Mouse (Mus musculus) cerebellum, postnatal 14 days (tissue): ENCODE data around the gene Pou1f1.

Experiments used
- DNase-seq, 2 experiments: peaks; one replicate each; pipeline ENCODE4 v3.0.0; 2021; ENCODE audit warnings: mixed read lengths in 2 of 2

The Pou1f1 gene

DNA sequence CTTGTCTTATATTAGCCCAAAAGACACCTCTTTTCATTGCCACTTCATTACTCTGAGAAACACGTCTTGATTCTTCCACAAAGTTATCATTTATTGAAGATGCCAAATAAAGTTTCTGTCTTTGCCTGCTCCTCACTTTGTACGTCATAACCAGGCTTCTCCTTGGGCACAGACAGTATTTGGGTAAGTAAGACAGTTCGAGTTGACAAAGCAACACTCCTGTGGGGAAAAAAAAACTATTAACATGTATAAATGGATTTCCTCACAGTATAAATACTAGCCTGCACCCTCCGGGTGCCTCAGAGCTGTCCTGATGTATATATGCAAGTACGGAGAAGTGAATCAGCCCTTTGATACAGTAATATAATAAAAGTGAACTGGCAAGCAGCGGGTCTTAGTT lies at the start of gene Pou1f1:
TSS of gene Pou1f1 (plus strand) at position 301 of the 400 bp plus-strand sequence.
- DNase-seq, result no peak

DNA sequence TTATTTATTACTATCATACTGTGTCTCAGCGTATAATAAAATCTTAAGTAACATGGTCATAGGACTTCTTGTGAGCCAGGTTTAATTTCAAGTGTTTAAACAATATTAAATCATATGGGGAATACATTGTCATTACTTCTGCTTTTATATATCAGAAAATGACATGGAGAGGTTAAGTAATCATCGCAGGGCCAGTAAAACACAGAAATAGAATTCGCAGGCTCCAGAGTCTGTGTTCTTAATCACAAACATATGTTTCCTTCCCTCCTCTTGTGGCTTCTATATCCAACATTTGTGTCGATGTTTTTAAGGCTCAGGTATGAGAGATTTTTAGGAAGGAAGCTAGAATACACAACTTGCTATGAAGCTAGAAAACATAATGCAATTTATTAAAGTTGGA lies 49.7 kb upstream of the Pou1f1 start:
- DNase-seq, result no peak

DNA sequence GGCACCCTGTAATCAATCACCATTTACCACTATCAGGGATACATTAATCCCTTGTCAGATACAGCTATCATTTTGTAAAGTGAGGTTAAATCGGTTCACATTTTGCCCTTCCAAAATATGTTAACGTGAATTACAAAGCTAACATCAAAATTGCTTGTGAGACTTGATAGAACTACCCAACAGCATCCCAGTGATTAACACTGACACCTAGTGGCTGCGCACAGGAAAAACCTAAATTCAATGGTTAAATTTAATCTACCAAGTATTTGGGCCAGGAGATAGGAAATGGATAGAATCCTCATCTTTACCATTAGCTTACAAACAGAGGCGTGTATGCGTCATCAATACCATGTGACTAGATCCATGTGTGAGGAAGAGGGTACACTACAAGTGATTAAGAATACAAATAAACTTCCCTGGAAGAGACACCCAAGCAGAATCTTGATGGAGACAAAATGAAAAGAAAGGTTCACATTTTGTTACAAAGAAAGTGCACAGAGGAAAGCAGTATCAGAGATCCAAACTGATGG lies 47.8 kb upstream of the Pou1f1 start:
- DNase-seq, result peak; percentile 48 to 58

DNA sequence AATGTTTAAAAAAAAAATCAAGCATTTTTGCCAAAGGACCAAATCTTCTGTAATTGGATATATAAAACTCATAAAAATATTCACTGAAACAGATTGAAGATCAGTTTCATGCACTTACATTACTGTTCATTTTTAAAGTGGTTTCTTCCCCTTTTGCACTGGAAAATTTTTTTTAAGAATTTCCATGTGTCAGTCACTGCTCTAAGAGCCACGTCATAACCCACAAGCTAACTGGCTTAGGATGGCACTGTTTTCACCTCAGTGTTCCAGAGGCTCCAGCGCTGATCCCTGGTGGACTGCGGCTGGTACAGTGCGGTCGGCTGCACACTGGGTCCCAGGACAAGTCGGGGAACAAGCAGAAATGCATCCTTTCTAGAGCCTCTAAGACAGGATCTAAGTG lies 34.6 kb upstream of the Pou1f1 start:
- DNase-seq, result no peak

DNA sequence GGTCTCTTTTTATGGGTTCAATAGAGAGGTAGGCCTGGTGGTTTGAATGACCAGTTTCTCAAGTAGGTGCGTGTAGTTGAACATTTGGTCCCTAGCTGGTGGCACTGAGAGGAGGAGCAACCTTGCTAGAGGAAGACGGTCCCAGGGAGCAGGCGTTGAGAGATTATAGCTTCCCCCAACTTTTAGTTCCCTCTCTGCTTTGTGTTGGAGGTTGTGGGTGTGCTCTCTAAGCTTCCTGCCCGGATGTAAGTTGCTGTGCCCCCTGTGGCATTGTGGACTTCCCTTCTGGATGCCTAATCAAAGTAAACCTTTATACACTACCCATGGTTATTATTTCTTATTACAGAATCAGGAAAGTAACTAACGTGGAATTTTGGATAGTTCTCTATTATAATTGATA lies 24.3 kb upstream of the Pou1f1 start:
- no peak for DNase-seq

DNA sequence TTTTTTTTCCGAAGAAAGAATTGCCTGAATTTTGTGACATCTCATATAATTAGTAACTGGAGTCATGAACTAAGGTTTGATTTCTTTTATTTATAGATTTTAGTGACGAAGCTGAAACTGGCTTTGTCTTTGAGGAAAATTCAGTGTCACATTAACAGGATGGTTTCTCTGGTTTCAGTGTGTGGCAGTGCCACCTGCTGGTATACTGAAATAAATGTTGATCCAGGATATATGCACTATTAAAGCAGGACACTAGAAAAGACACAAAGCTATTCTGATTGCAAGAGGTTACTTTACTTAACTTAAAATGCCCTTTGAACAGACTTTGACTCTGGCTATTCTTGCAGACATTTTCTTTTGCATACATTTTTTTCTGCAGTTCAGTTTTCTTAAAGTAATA lies 23.3 kb upstream of the Pou1f1 start:
- peak; percentile 55 to 56 for DNase-seq

DNA sequence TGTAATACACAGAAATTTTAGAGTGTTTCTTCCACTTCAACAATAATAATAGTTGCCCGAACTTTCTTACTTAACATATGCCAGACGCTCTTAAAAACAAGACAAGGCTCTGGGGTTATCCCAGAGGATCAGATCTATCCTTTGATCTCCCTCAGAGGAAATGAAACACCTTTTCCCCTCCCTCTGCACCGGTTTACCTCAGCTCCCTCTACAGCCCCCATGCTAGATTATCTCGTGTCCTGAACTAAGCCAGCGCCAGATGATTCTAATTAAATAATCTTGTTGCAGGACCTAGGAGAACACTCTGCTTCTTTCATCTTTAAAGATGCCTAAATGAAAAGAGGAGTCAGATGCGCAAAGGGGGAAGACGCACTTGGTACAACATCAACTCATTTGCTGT lies 6.1 kb upstream of the Pou1f1 start:
- DNase-seq, result no peak

DNA sequence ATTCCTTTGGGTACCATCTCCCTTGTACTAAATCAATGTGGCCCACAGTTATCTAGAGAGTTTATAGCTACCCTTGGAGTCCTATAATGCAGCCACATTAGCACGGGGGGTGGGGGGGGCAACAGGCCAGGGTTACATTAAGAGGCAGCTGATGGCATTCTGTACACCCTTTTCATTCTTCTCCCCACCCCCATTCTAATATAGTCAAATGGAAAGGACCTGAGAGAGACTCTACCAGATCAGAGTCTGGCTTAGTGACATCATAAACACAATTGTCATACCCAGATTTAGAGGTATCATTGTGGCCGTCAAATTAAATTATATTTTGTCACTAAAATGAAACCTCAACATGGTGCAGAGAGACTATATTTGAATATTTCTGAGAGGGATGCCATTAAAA lies 5.7 kb downstream of the Pou1f1 start:
- no peak for DNase-seq

DNA sequence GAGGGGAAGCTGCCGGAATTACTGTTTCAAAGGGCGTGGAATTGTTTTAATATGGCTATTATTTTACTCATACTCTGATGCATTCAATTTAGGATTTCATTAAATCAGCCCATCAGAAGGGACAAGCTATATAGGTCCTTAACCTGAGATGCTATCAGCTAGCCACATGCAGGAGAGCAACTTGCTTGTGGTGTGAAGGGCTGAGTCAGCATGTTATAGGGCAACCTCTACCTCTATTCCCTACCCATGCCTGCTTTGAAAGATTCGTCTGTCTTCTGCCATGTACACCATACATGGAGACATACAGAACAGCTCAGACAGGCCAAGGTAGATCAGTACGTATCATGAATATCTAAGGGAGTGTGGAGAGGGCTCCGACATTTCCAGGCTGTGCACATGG lies 6.4 kb downstream of the Pou1f1 start:
- DNase-seq, result no peak

DNA sequence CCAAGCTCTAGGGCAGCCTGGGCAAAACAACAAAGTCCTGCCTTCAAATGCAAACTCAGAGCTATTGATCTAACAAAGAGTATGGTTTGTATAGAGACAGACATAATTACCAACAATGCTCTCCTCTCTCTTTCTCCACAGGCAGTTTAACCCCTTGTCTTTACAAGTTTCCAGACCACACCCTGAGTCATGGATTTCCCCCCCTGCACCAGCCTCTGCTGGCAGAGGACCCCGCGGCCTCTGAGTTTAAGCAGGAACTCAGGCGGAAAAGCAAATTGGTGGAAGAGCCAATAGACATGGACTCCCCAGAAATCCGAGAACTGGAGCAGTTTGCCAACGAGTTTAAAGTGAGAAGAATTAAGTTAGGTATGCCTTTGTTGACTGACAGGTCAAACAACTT lies 9.3 kb downstream of the Pou1f1 start:
- DNase-seq, result no peak

DNA sequence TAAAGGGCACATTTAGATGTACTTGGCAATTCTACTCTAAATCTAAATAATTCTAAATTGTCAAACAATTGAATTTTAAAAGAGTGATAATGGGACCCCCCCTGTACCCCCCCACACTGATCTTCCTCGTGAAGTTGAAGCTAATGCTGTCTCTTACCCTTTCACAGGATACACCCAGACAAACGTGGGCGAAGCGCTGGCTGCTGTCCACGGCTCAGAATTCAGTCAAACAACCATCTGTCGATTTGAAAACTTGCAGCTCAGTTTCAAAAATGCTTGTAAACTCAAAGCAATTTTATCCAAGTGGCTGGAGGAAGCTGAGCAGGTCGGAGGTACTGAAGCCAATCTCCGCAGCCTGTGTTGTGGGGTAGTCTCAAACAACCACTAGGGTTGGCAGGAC lies 11.4 kb downstream of the Pou1f1 start:
- DNase-seq, result peak; percentile 59 to 77

DNA sequence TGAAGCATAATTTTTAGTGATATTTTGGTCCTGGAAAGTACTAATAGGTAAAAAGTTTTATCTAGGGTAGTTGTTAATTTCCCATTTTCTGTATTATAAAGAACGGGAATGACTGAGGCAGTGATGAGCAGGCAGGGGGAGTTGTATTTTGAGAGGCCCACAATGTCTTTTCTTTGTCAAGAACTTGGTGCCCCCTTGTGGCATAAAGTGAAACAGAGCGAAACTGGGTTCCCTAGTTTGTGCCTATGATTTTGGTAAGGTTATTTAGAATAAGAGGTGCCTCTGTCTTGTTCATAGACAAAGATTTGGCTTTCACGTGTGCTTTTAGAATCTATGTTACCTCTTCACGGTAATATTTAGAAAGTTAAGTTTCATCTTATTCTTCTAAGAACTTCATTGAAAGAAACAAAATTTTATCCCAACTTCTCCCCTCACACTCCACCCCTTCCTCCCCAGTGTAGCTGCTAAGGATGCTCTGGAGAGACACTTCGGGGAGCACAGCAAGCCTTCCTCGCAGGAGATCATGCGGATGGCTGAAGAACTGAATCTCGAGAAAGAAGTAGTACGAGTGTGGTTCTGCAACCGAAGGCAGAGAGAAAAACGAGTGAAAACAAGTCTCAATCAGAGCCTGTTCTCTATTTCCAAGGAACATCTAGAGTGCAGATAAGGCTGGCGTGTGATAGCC lies 13.1 kb downstream of the Pou1f1 start:
- DNase-seq, result peak; percentile 64 to 66

DNA sequence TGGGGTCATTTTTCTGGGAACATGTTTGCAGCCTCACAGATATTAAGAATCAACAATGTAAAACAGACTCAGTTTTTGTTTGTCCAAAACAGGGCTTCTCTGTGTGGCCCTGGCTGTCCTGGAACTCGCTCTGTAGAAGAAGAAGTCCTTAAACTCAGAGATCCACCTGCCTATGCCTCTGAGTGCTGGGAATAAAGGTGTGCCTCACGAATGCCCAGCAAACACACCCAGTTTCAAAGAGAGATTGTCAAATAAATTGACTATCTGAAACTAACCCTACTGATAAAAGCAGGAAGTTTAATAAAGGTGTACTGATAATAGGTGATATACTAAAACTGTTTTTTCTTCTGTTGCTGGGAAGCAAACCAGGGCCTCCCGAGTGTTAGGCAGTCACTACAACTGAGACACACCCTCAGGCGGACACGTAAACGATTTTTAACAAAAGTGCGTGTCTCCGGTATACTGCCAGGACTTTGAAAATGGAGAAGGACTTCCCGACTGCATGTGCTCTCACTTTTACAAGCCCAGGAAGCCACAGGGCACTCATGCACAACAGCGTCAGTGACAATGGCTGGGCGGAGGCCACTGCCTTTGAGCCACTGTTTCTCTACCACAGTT lies 23.5 kb downstream of the Pou1f1 start:
- no peak for DNase-seq

DNA sequence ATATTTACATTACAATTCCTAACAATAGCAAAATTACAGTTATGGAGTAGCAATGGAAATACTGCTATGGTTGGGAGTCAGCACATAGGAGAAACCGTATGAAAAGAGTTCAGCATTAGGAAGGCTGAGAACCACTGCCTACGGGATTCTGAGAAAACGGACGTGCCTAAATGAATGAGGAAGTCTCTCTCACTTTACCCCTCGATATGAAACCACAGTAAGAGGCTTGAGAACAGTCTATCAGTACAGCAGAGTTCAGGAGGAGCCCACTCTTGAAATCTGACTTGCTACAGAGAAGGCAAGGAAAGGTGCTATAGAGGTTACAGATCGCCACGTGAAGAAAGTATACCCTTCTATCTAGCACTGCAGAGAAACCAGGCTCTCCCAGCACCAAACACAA lies 28.6 kb downstream of the Pou1f1 start:
- DNase-seq, result no peak

DNA sequence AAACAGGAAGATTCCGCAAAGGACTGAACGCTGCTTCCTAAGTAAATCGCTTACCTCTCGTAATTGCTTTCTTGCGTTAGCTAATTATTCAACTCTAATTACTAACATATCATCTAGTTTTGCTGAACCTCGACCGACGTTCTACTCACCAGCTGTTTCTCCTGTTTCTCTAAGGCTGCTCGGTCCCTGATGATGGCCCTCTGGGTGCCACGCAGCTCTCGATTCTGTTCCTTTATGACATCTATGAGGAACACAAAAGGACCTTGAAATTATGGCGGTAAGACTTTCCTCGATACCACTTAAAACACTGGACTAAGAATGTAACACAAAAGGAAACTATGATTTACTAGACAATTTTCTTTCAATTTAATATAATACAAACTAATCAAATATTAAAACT lies 30.5 kb downstream of the Pou1f1 start:
- DNase-seq, result no peak

DNA sequence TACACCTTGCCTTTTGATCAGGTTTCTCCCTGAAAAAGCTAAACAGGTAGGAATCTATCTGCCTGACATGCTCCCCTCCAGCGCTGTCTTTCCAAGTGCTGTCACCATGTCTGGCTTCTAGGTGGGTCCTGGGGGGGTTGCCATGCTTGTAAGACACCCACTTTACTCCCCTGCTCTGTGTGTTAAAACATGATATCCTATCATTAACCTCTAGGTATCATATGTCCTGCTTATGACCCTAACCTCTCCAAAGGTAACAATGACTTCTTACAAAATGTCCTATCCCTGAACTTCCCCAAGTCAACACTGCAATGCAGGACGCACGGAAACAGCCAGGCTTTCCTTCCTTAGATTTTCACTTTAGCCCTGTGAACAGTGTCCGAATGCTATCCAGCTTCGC lies 34.0 kb downstream of the Pou1f1 start:
- DNase-seq, result no peak

DNA sequence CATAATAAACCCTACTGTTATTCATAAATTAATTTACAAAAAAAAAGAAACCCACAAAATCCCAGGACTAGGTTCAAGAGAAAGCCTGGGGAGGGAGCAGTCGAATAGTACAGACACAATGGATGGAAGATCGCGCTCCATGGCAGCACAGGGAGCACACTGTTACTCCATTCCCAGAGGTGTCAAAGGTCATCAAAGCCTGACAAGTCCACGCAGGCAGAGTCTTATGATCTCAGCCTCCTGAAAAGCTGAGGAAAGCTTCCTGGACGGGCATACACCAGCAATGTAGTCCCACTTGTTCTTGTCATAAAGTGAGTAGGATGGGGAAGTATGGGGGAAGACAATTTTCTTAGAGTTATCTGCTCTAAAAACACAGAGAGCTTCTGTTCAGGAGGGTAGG lies 37.1 kb downstream of the Pou1f1 start:
- no peak for DNase-seq

DNA sequence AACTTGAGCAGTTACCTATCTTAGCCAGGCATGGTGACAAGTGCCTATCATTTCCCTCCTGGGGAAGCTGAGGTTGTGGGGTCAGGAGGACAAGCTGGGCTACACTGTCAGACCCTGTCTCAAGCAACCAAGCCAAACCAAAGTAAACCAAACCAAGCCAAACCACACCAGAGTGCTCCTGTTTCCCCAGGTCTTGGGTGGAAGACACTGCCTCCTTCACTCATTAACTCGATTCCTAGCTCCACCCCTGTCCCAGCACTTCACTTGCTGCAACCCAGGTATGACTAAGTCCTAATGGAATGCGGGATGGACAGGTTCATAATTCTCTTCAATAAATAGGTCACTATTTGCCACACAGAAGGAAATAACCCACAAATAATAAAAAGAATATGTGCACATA lies 39.3 kb downstream of the Pou1f1 start:
- DNase-seq, result no peak

DNA sequence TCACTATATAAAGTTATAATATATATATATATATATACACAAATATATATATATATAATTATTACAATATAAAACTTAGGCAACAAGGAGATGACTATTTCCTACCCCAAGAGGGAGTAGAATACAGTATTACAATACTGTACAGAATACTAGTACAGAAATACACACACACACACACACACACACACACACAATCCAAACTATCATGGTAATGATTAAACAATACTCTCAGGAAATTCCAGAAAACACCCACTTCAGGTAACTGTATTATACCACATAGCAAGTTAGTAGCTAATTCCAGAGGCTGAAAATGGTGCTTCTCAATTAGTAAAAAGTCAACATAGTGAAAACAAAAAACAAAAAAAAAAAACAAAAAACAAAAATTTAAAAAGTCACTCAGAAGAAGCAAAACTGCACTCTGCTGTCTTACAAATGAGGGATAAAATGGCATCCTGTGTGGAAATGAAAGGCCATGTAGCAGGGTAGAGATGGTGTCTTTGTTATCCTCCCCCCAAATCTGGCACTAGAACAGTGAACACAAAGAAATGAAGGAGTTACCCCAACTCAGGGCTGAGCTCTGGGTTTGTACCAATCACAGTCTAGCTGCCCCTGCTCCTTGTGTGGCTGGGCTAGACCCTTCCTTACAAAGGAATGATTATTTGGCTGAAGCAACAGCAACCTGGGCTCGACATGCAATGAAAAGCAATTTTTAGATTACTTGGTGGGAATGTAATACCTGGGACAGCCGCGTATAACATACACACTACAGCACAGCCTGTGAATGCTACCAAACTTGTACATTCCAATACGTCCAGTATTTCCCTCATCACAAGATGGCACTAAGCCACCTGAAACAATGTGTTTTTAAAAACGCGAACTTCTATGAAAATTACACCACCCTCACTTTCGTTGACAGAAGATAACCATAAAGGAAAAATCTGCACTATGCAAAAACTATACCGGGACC lies 41.0 kb downstream of the Pou1f1 start:
- peak; percentile 4 to 18 for DNase-seq

DNA sequence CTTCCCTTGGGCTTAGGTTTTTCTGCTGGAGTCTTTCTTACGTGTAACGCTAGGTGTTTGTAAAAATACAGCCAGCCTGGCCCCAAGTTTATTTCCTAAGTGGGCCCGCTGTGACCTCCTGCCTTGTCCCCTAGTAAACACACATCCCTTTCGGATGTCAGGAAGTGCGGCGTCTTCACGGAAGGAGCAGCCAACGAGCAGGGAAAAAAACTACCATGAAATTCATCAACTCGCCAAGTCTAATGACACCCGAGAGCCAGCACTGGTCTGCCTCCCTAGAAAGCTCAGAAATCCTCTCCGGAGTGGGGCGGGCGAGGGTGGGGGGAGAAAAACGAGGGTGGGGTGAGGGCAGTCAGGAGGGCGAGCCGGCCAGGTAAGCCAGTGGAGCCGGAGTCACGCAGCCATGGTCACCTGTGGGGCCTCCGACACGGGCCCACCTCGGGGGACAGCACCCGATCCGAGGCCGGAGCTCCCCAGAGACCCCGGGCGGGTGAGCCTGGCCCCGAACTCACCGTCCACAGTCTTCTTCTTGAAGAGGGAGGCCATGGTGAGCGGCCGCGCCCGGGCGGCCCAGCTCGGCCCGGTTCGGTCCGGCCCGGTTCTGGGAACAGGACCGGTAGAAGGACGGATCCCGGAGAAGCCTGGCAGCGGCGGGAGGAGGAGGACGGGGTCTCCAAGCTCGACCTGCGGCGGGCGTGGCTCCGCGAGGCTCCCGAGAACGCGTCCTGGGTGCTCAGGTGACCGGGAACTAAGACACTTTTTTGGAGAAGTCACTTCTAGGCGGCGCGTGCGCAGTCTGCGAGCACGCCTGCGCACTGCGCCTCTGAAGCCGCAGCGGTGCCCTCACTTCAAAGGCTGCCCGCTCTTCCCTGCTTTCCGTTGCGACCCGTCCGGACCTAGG lies 41.9 kb downstream of the Pou1f1 start, which contains the start of gene Chmp2b:
TSS of gene Chmp2b (minus strand) at position 764 of the 901 bp plus-strand sequence.
- DNase-seq, result peak; percentile 90 to 91

DNA sequence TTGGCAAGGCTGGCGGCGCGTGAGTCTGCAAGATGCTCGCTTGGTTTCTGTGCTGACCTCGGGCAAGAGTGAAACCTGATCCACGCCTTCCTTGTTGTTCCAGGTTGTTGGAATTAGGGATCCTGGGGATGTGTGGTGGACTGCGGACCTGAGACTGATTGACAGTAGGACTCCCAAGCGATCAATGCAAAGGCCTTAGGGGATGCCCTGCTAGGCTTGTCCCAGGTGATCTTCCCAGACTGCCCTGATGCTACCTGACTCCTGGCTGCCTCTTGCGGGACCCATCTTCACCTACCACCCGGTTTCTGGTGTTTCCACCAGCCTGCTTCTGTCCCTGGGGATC lies 42.5 kb downstream of the Pou1f1 start:
- DNase-seq, result no peak

DNA sequence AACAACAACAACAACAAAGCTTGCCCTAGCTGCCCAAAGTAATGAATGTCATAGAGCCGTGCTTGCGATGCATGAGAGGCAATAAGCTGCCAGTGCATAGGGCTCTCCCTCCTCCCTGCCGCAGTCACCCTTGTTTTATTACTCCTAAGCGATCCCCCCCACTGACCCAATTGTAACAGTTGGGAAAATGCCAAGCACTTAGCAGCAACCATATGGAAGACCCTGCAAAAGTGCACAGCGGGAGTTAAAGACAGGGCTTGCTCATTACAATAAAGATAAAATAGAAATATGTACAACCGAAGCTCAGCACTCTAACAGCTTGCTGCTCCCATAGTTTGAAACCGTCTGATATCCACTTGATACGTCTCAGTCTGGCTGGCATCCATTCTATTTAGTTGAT lies 44.0 kb downstream of the Pou1f1 start:
- peak; percentile 11 to 15 for DNase-seq
